Mouse (Mus musculus): Measurements from ENCODE around the gene Vapa. TPM values are rescaled to one million over a fixed set of nuclear protein-coding genes. Genes with fewer than 3 reads are reported as not detected.
"Not testable (repeated sequence)": the region's sequence is repeated elsewhere in the genome, so short reads cannot be mapped to it uniquely, and the experiment has no call there.

The Vapa gene
- total RNA-seq, 2 experiments from 2014 or later = 86.2 to 88.8 TPM

DNA sequence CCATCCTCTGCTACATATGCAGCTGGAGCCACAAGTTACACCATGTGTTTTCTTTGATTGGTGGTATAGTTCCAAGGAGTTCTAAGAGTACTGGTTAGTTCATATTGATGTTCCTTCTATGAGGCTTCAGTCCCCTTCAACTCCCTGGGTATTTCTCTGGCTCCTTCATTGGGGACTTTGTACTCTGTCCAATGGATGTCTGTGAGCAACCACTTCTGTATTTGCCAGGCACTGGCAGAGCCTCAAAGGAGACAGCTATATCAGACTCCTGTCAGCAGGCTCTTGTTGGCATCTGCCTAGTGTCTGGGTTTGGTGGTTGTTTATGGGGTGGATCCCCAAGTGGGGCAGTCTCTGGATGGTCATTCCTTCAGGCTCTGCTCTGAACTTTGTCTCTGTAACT lies 81.0 kb downstream of the Vapa start:
- DNase-seq (ENCODE audit: low spot score) = peak; percentile 8
- intact Hi-C loops (cut with DNase I) = not testable (repeated sequence)

Other genes with a start within 250 kb of the Vapa start
- gene Tmem232, start 72.8 kb downstream of the Vapa start, total RNA-seq (2021) = not detected
- gene Txndc2, start 28.6 kb upstream of the Vapa start, total RNA-seq (2021) = not detected
- 10 to 100 TPM; 18.9 to 19.2 TPM for gene Rab31, start 159.2 kb upstream of the Vapa start, total RNA-seq (2021)
- 10 to 100 TPM; 41.7 to 48.5 TPM for gene Ppp4r1, start 169.0 kb upstream of the Vapa start, total RNA-seq (2021)

Measured in heart, postnatal 25 days (tissue).